Mouse (Mus musculus) thymus, adult 2 months (tissue): Measurements from ENCODE around the gene Hccs. TPM values are rescaled to one million over a fixed set of nuclear protein-coding genes. Genes with fewer than 3 reads are reported as not detected.

Experiments
- DNase-seq: peaks from one replicate; pipeline ENCODE4 v3.0.0; 2021
- H3K27ac ChIP-seq: fragments of 200-500 bp; 2 replicates; pipeline ENCODE4 v1.5.1; 2012; ENCODE audit warnings: low read length, control low read depth; ENCODE audit not compliant: control insufficient read depth, insufficient read depth
- H3K27me3 ChIP-seq: fragments of 200-500 bp; 2 replicates; pipeline ENCODE4 v1.6.1; 2012; ENCODE audit warnings: mild to moderate bottlenecking, low read length, moderate library complexity, mixed read lengths; ENCODE audit not compliant: control insufficient read depth, insufficient read depth
- H3K36me3 ChIP-seq: fragments of 200-500 bp; 2 replicates; pipeline ENCODE4 v1.6.1; 2012; ENCODE audit warnings: mild to moderate bottlenecking, low read length, moderate library complexity; ENCODE audit not compliant: control insufficient read depth, insufficient read depth
- H3K4me1 ChIP-seq: fragments of 200-500 bp; replicated peaks from 2 replicates; pipeline ENCODE4 v1.6.1; 2012; ENCODE audit warnings: low read length; ENCODE audit not compliant: control insufficient read depth, insufficient read depth
- H3K4me3 ChIP-seq: fragments of 200-500 bp; 2 replicates; pipeline ENCODE4 v1.5.1; 2012; ENCODE audit warnings: mild to moderate bottlenecking, low read length, control low read depth, moderate library complexity; ENCODE audit not compliant: control insufficient read depth, insufficient read depth
- CTCF ChIP-seq: fragments of 200-500 bp; IDR thresholded peaks from 2 replicates; pipeline ENCODE4 v1.5.1; 2012; ENCODE audit warnings: mild to moderate bottlenecking, control low read depth, low read length, moderate library complexity, borderline replicate concordance; ENCODE audit not compliant: control insufficient read depth, poor library complexity, insufficient read depth; ENCODE audit errors: extremely low read depth
- POLR2A ChIP-seq: fragments of 200-500 bp; IDR thresholded peaks from 2 replicates; pipeline ENCODE4 v1.6.1; 2012; ENCODE audit warnings: mild to moderate bottlenecking, low read length, control low read depth, moderate library complexity; ENCODE audit not compliant: control insufficient read depth, poor library complexity, insufficient read depth; ENCODE audit errors: extremely low read depth
- WGBS: fragments of 180-500 bp; shearing (Covaris S2); methylation state at CpG from one replicate; pipeline ENCODE4 v1.1.7; 2018; 5-methylcytosine and 5-hydroxymethylcytosine counted together
- polyA plus RNA-seq: library from polyadenylated mRNA; depleted of rRNA; stranded (reverse); fragments of >200 nt; gene quantifications from 2 replicates; pipeline ENCODE4 v1.2.3, GENCODE M21; 2012

Gene Hccs
- polyA plus RNA-seq, 1 experiment = 15.9 TPM

DNA sequence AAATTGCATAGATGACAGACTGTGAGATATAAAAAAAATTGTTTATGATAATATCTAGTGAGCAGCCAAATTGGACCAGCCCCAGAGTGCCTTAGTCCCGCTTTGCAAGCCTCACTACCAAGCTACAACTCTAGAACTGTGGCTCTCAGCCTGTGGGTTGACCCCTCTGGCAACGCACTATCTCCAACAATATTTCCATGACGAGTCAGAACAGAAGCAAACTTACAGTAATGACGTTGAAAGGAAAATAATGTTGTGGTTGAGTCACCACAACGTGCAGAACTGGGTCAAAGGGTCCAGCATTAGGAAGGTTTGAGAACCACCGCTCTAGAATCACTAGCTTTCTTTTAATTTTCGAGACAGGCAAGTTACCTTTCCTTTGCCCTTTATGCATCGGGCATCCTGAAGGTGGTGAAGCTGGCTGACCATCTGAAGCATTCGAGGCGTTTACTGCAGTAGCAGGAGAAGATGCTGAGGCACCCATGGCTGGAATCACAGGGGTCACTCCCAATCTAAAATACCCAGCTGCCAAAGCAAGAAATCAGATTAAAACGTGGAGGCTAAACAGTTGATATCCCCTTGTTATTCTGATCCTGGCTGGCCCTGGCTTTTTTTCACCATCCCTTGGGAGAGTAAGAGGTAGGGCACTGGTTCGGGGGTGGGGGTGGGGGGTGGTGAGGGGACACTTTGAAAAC, 959 bp downstream of the Hccs start:
- 27% methylated on average over 12 of the region's 12 CpGs for WGBS
- Histone ChIP-seq H3K27ac (no peak overlapping the region), H3K4me3 (peak overlapping the region; percentile 61; the same call in 1 of the 2 replicates), H3K36me3 (no peaks in the 10 kb centered on the region), H3K27me3 (no peaks in the 10 kb centered on the region), H3K4me1 (peaks cover 5% of the 10 kb centered on the region; the same call in 1 of the 2 replicates)
- TF ChIP-seq CTCF (no peak), POLR2A (no peak)
- DNase-seq = no peak

DNA sequence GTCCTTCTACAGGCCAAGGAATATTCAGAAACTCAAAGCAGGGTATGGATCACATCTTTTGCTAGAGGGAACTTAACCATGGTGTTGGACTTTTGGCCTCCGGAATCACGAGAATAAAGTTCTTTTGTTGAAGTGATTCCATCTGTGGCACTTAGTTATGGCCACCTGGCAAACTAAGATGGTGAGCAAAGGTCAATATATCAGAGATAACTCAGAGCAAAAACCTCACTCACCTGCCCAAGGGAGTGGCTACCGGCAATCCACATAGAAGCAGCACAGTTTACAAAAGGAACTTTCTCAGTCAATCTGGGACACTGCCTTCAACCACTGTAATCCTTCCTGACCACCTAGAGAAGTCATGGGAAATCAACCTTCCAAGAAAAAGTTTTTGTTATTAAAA, 11.6 kb downstream of the Hccs start:
- TF ChIP-seq POLR2A = no peak
- Histone ChIP-seq H3K36me3 (peaks cover 7% of the 10 kb centered on the region; the same call in 1 of the 2 replicates), H3K4me3 (no peak overlapping the region), H3K4me1 (no peaks in the 10 kb centered on the region), H3K27me3 (no peaks in the 10 kb centered on the region), H3K27ac (no peak overlapping the region)
- WGBS = 97% methylated on average over 3 of the region's 3 CpGs
- DNase-seq = no peak

DNA sequence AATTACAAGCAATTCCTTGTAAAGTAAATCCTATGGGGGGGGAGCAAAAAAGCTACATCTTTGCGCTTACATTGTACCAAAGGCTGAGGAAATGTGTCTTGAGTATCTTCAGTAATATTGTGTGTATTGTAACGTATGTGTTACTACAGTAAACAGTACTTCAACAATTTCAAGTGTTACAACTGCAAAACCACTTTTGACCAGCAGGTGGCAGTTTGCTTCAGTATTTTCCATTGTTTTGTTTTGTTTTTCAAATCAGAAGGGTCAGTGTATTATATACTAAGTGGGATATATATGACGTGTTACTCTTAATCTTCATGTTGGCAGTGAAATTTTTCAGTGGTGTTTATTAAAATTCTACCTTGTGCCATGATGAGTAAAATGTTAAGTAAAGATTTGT, 16.2 kb downstream of the Hccs start:
- TF ChIP-seq CTCF (no peak), POLR2A (no peak)
- Histone ChIP-seq H3K4me1 (no peaks in the 10 kb centered on the region), H3K4me3 (no peak overlapping the region), H3K27me3 (no peaks in the 10 kb centered on the region), H3K27ac (no peak overlapping the region), H3K36me3 (no peaks in the 10 kb centered on the region)
- WGBS = 59% methylated on average over 3 of the region's 3 CpGs
- peak; percentile 27 for DNase-seq

DNA sequence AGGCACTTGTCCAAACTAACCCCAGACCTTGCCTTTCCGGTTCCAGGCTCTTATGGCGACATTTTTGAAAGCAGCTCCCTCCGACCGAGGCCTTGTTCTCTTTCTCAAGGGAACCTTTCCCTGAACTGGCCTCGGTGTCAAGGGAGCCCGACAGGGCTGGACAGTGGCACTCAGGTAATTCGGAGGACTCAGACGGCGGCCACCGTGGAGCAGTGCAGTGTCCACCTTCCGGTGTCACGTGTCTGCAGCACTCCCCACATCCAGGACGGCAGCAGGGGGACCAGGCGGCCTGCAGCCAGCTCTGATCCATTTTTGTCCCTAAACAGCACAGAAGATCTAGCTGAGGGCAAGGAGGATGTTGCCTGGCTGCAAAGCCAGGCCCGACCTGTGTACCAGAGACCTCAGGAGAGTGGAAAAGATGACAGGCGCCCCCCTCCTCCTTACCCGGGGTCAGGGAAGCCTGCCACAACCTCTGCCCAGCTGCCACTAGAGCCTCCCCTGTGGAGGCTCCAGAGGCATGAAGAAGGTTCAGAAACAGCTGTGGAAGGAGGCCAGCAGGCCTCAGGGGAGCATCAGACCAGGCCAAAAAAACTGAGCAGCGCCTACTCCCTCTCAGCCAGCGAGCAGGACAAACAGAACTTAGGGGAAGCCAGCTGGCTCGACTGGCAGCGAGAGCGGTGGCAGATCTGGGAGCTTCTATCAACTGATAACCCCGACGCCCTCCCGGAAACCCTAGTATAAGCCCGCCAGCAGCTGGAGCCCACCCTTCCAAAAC, 17.7 kb downstream of the Hccs start:
- Histone ChIP-seq H3K27me3 (no peaks in the 10 kb centered on the region), H3K4me1 (no peaks in the 10 kb centered on the region), H3K27ac (no peak overlapping the region), H3K36me3 (no peaks in the 10 kb centered on the region), H3K4me3 (no peak overlapping the region)
- TF ChIP-seq POLR2A (no peak), CTCF (no peak)
- no peak for DNase-seq
- 89% methylated on average over 26 of the region's 26 CpGs for WGBS

DNA sequence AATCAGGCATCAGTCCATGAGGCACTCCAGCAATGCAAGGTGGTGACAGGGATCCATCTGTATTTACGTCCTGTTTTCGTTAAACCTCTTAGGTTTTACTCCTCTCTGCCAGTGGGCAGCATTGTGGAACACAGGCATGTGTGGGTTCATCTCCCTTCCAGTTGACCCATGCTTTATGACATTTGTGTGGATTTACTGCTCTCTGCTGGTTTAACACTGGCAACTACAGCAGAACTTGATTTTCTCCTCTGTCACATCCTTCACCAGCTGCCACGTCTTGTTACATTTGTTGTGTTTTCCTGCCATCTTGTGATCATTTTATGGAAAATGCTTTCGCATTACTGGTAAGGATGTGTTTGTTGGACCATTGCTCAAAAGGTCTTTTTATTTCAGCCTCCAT, 20.6 kb downstream of the Hccs start:
- no peaks in the 10 kb centered on the region for H3K4me1 ChIP-seq
- H3K4me3 ChIP-seq = no peak overlapping the region
- H3K36me3 ChIP-seq = no peaks in the 10 kb centered on the region
- no peak for DNase-seq
- WGBS = 79% methylated on average over 4 of the region's 4 CpGs
- no peak for TF ChIP-seq CTCF
- no peak for TF ChIP-seq POLR2A
- no peak overlapping the region for H3K27ac ChIP-seq
- H3K27me3 ChIP-seq = no peaks in the 10 kb centered on the region

DNA sequence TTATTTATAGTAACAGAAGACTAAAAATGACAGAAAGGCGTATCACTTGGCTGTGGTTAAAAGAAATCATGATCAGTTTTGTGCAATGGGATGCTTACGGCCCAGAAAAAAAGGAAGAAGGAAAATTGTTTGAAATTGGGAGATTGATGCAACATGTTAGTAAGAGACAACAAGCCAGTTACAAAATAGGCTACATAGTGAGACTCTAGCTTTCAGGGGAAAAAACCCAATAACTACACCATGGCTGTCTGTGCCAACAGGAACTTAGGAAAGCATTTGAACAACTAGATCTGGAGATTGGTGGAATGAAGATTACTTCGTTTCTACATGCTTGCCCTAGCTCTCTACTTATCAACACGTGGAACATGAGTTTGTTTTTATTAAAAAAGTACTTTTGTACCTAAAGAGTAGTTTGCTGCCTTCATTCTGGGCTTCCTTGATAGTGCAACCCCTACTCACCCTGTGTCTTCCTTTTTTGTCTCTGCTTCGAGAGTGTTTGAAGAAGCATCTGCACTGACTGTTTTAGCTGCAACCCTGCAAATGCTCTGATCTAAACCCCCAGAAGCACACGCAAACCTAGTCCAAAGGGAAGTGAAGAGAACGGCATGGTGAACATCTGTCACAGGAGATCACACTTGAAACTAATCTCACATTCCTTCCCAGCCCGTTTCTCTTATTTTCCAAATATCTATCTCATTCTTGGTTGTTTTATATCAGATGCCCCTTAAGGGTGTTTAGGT, 56.6 kb downstream of the Hccs start:
- DNase-seq = no peak
- TF ChIP-seq CTCF (no peak), POLR2A (no peak)
- H3K27me3 ChIP-seq = no peaks in the 10 kb centered on the region
- H3K36me3 ChIP-seq = no peaks in the 10 kb centered on the region
- H3K4me3 ChIP-seq = no peak overlapping the region
- no peaks in the 10 kb centered on the region for H3K4me1 ChIP-seq
- WGBS = 76% methylated on average over 8 of the region's 8 CpGs
- no peak overlapping the region for H3K27ac ChIP-seq
